Comparison of ENCODE assay signal across 11 mouse cellular contexts in the genomic region with DNA sequence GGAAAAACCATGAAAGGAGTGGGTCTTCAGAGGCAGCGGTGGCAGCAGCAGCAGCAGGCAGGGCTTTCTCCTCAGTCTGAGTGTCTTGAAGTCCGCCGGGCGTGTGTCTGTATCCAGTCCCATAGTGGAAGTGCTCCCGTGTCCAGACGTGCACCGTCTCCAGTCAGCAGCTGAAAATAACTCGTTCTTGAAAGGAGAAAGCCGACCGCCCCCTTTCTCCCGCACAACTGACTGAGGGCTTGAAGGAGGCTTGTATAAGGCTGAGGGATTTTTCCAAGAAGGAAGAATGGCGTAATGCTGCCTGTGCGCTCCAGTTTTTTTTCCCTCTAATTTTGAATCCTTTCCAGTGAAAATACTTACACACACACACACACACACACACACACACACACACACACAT. TPM values are rescaled to one million over a fixed set of nuclear protein-coding genes. Genes with fewer than 3 reads are reported as not detected.
DNase-seq lines count a peak whose midpoint lies in the region; ATAC-seq and TF ChIP-seq lines count a peak whose summit lies in the region.
"Had no signal": no experiment of that assay in that cellular context is flagged by ENCODE, and none has a peak within 500 bp of the region (broad histone marks: within the 10 kb centered on the region; RNA-seq: fewer than 3 reads in every experiment).

TSS of gene Gdf5 (minus strand) at position 244 of the 400 bp plus-strand sequence.

- no peak for TF ChIP-seq POLR2A in cerebellum, adult 2 months (IDR thresholded peaks at IDR 0.05; ENCODE audit: borderline replicate concordance, insufficient read depth, low read length)

- H3K9ac ChIP-seq in embryonic facial prominence, embryonic 15.5 days = no peak within 1 kb of the TSS

- no peak for ATAC-seq in embryonic facial prominence, embryonic 15.5 days (ENCODE audit: insufficient number of reproducible peaks, low FRiP score, low TSS enrichment, low read depth)

- H3K4me1 ChIP-seq in embryonic facial prominence, embryonic 15.5 days = peaks cover 47% of the 10 kb centered on the region
- no peaks in the 10 kb centered on the region for H3K4me1 ChIP-seq in cerebellum, adult 2 months (ENCODE audit: control insufficient read depth, insufficient read depth, low read length)

- H3K27me3 ChIP-seq in embryonic facial prominence, embryonic 15.5 days = peaks cover 2% of the 10 kb centered on the region; the same call in 1 of the 2 replicates
- no peaks in the 10 kb centered on the region for H3K27me3 ChIP-seq in cerebellum, adult 2 months (ENCODE audit: control insufficient read depth, insufficient read depth, low read length)

- H3K9me3 ChIP-seq in embryonic facial prominence, embryonic 15.5 days (replicated peaks) = no peaks in the 10 kb centered on the region
- H3K9me3 ChIP-seq: megakaryocyte, embryonic 14.5 days had no signal

- 15% methylated on average over 13 of the region's 13 CpGs for WGBS in embryonic facial prominence, embryonic 15.5 days
- 51% methylated on average over 13 of the region's 13 CpGs for WGBS in cerebellum, adult 2 months

- H3K27ac ChIP-seq in left cerebral cortex, adult 2 months = no peak within 1 kb of the TSS
- H3K27ac ChIP-seq in embryonic facial prominence, embryonic 15.5 days (replicated peaks) = 0 out of 2 replicates have a peak within 1 kb of the TSS, but pooled peaks have one; percentile 6
- no peak within 1 kb of the TSS for H3K27ac ChIP-seq in cerebellum, adult 2 months (ENCODE audit: insufficient read depth, low read length)

- DNase-seq in left cerebral cortex, adult 2 months (ENCODE audit: extremely low spot score in 1 of 2, low spot score in 2 of 2) = peak; percentile 33 to 38
- DNase-seq in left cerebral cortex, postnatal 4 days = no peak
- peak; percentile 43 to 78 for DNase-seq in left cerebral cortex, postnatal 25 days (ENCODE audit: low spot score in 2 of 2)
- peak; percentile 44 to 47 for DNase-seq in right cerebral cortex, postnatal 36 days (ENCODE audit: low spot score in 2 of 2)
- no peak for DNase-seq in cerebellum, postnatal 14 days
- DNase-seq in urinary bladder, postnatal 4 days (ENCODE audit: low spot score in 2 of 2) = no peak
- DNase-seq in cerebellum, adult 2 months = no peak
- DNase-seq: adrenal gland, postnatal 25 days; heart, postnatal 10 days had no signal

- no peaks in the 10 kb centered on the region for H3K36me3 ChIP-seq in embryonic facial prominence, embryonic 15.5 days

- H3K4me2 ChIP-seq in embryonic facial prominence, embryonic 15.5 days (replicated peaks) = peak within 1 kb of the TSS; percentile 32

- intact Hi-C loops in left cerebral cortex, adult 2 months (cut with DNase I) = no loop called here
- intact Hi-C loops in left cerebral cortex, postnatal 4 days (cut with DNase I) = loop anchor here (5.0 kb wide), 1 partner anchor 98 kb away; no protein-coding TSS in a partner anchor
- intact Hi-C loops in left cerebral cortex, postnatal 25 days (cut with DNase I) = no loop called here

- 0 out of 2 replicates have a peak within 1 kb of the TSS, but pooled peaks have one; percentile 6 for H3K4me3 ChIP-seq in left cerebral cortex, adult 2 months
- peak within 1 kb of the TSS; percentile 3; the same call in 1 of the 2 replicates for H3K4me3 ChIP-seq in embryonic facial prominence, embryonic 15.5 days (replicated peaks)
- no peak within 1 kb of the TSS for H3K4me3 ChIP-seq in cerebellum, adult 2 months (replicated peaks; ENCODE audit: insufficient read depth, low read depth, low read length)

- TF ChIP-seq CTCF in left cerebral cortex, adult 2 months (IDR thresholded peaks at IDR 0.05) = no peak
- no peak for TF ChIP-seq CTCF in cerebellum, adult 2 months (IDR thresholded peaks at IDR 0.05; ENCODE audit: borderline replicate concordance, insufficient read depth, low read depth, low read length)

RNA-seq across cellular contexts. Expression of gene Gdf5, which starts in this region (rescaled TPM):
- total RNA-seq in left cerebral cortex, adult 2 months (2021) = under 1 TPM in 1 of 2 experiments, not detected in 1; 0.25 TPM
- total RNA-seq in left cerebral cortex, postnatal 4 days (2021) = 1 to 10 TPM in 1 of 2 experiments, under 1 TPM in 1; 0.99 to 1.8 TPM
- polyA plus RNA-seq in embryonic facial prominence, embryonic 15.5 days (2015; fragmentation: Nextera tagmentation; extraction: Ambion mirVana) = 1.7 and 2.2 TPM in 2 replicates
- under 1 TPM in 1 of 2 experiments, not detected in 1; 0.23 TPM for total RNA-seq in left cerebral cortex, postnatal 25 days (2021)
- polyA plus RNA-seq in cerebellum, adult 2 months (2012; rRNA removed) = 0.14 and 0.21 TPM in 2 replicates
- total RNA-seq: heart, postnatal 10 days had no signal

Comparison
In these comparisons a context has a peak if more than half of its experiments do, and no peak if none do; other contexts are left out.
1. Peak in DNase-seq and H3K4me3 ChIP-seq in left cerebral cortex, adult 2 months; RNA of the gene not detected or under 1 TPM.
2. Peak in DNase-seq in left cerebral cortex, postnatal 25 days; RNA of the gene not detected or under 1 TPM.
3. DNase-seq: peak in right cerebral cortex, postnatal 36 days (2 of 2); none in left cerebral cortex, postnatal 4 days (single experiment), cerebellum, postnatal 14 days (0 of 2), urinary bladder, postnatal 4 days (0 of 2) and cerebellum, adult 2 months (0 of 2).